Mouse (Mus musculus): ENCODE data around the gene Myzap. TPM values are rescaled to one million over a fixed set of nuclear protein-coding genes. Genes with fewer than 3 reads are reported as not detected.
"Not testable (repeated sequence)": the region's sequence is repeated elsewhere in the genome, so short reads cannot be mapped to it uniquely, and the experiment has no call there.

The Myzap gene
- polyA plus RNA-seq, 1 experiment from 2014 or later, result 3.1 TPM

DNA sequence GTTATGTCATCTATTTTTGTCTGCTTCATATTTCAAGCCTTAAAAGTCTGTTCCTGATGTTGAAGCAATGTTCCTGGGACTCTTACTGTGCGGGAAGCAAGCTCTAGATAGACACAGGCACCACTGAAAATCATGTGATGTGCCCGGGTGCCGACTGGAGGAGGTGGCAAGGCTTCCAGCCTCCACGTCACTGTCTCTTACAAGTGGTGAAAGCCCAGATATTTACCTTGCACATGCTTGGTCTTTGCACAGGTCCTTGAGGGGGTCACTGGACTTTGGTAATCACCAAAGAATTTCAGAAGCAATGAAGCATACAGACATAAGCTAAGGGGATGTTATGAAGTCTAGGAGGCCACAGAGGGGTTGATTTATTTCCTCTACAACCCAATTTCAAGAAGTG is 29.8 kb upstream of the Myzap start:
- no peak overlapping the region for H3K4me3 ChIP-seq (replicated peaks)
- no peak overlapping the region for H3K27ac ChIP-seq
- H3K36me3 ChIP-seq (replicated peaks), result no peaks in the 10 kb centered on the region
- no peak overlapping the region for H3K4me2 ChIP-seq
- no peak for ATAC-seq (ENCODE audit: low FRiP score)
- no peaks in the 10 kb centered on the region for H3K4me1 ChIP-seq
- H3K9ac ChIP-seq, result no peak overlapping the region
- WGBS, result 91% methylated on average over 4 of the region's 4 CpGs
- H3K9me3 ChIP-seq, result no peaks in the 10 kb centered on the region
- H3K27me3 ChIP-seq, result no peaks in the 10 kb centered on the region

GRCm38 (mm10) chr9:71620116-71620515 is 28.0 kb upstream of the Myzap start:
- H3K9ac ChIP-seq; H3K27me3 ChIP-seq; H3K27ac ChIP-seq; H3K4me3 ChIP-seq (replicated peaks); H3K36me3 ChIP-seq (replicated peaks); ATAC-seq (ENCODE audit: low FRiP score); H3K9me3 ChIP-seq; H3K4me2 ChIP-seq; H3K4me1 ChIP-seq: not testable (repeated sequence)
- WGBS, result 78% methylated on average over 5 of the region's 5 CpGs

GRCm38 (mm10) chr9:71617363-71617762 is 25.2 kb upstream of the Myzap start:
- Histone ChIP-seq H3K4me3 (replicated peaks) (no peak overlapping the region), H3K4me1 (no peaks in the 10 kb centered on the region), H3K36me3 (replicated peaks) (no peaks in the 10 kb centered on the region), H3K4me2 (no peak overlapping the region), H3K27ac (no peak overlapping the region), H3K9ac (no peak overlapping the region), H3K27me3 (no peaks in the 10 kb centered on the region), H3K9me3 (no peaks in the 10 kb centered on the region)
- no peak for ATAC-seq (ENCODE audit: low FRiP score)
- 52% methylated on average over 8 of the region's 8 CpGs for WGBS

GRCm38 (mm10) chr9:71616185-71616584 is 24.0 kb upstream of the Myzap start:
- H3K9me3 ChIP-seq, result no peaks in the 10 kb centered on the region
- no peak overlapping the region for H3K27ac ChIP-seq
- no peak for ATAC-seq (ENCODE audit: low FRiP score)
- H3K9ac ChIP-seq, result no peak overlapping the region
- H3K4me1 ChIP-seq, result no peaks in the 10 kb centered on the region
- no peaks in the 10 kb centered on the region for H3K36me3 ChIP-seq (replicated peaks)
- no peak overlapping the region for H3K4me2 ChIP-seq
- no peak overlapping the region for H3K4me3 ChIP-seq (replicated peaks)
- H3K27me3 ChIP-seq, result no peaks in the 10 kb centered on the region
- 12% methylated on average over 3 of the region's 3 CpGs for WGBS

DNA sequence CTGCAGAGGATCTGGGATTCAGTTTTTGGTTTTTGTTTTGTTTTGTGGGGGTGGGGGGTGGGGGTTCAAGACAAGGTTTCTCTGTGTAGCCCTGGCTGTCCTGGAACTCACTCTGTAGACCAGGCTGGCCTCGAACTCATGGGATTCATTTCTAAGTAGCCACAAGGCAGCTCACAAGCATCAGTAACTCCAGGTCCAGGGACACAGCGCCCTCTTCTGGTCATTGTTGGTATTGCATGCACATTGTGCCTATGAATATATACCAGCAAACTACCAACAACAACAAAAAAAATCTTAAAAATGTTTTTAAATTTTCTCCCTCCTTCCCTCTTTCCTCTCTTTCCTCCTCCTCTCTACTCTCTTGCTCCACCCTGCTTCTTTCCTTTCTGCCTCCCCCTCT is 22.5 kb upstream of the Myzap start:
- WGBS, result 30% methylated on average over 2 of the region's 2 CpGs
- no peaks in the 10 kb centered on the region for H3K36me3 ChIP-seq (replicated peaks)

DNA sequence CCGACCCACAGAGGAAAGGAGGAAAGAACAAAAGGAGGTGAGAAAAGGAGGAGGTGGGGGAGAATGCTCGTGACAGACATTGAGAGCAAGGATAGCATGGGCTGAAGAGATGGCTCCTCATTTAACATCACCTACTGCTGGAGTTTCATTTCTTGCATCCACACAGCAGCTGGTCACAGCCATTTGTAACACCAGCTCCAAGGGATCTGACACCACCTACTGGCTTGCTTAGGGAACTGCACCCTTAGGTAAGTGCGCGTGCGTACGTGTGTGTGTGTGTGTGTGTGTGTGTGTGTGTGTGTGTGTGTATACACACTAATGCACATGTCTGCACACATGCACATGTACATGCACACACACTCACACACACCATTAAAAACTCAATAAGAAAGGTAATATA is 20.8 kb upstream of the Myzap start:
- Histone ChIP-seq H3K36me3 (replicated peaks) (no peaks in the 10 kb centered on the region), H3K9me3 (no peaks in the 10 kb centered on the region), H3K9ac (no peak overlapping the region), H3K4me2 (no peak overlapping the region), H3K27me3 (no peaks in the 10 kb centered on the region), H3K4me3 (replicated peaks) (no peak overlapping the region), H3K4me1 (no peaks in the 10 kb centered on the region), H3K27ac (no peak overlapping the region)
- ATAC-seq (ENCODE audit: low FRiP score), result no peak
- WGBS, result 87% methylated on average over 6 of the region's 6 CpGs

More for the DNA sequence above, 22.5 kb upstream of the Myzap start:
- no peak overlapping the region for H3K9ac ChIP-seq
- H3K27ac ChIP-seq, result no peak overlapping the region
- H3K4me1 ChIP-seq, result no peaks in the 10 kb centered on the region
- no peak for ATAC-seq (ENCODE audit: low FRiP score)
- H3K4me2 ChIP-seq, result no peak overlapping the region
- no peaks in the 10 kb centered on the region for H3K27me3 ChIP-seq
- H3K4me3 ChIP-seq (replicated peaks), result no peak overlapping the region
- H3K9me3 ChIP-seq, result no peaks in the 10 kb centered on the region

- 84% methylated on average over 4 of the region's 4 CpGs for WGBS
- Histone ChIP-seq H3K27ac (no peak overlapping the region), H3K36me3 (replicated peaks) (no peaks in the 10 kb centered on the region), H3K27me3 (no peaks in the 10 kb centered on the region), H3K4me1 (no peaks in the 10 kb centered on the region), H3K9ac (no peak overlapping the region), H3K4me3 (replicated peaks) (no peak overlapping the region), H3K4me2 (no peak overlapping the region), H3K9me3 (no peaks in the 10 kb centered on the region)
- ATAC-seq (ENCODE audit: low FRiP score), result no peak
Measured at GRCm38 (mm10) chr9:71611876-71612275, 19.7 kb upstream of the Myzap start.

DNA sequence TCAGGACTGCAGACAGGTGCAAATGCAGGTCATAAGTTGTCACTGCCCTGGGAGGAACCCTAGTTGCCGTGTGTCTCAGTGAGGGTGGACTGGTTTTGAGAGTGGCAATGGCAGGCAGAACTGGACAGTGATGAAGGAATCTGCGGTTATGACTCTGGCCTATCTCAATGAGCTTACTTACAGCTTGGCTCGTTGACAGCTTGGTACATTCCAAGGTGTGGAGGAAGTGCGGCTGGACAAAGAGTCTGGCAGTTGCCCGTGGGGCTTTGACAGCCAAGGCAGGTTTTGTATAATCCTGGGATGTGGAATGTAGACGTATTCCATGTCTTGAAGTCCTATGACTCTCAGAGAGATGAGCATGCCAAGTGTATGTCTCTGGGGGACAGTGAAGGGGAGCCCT is 16.9 kb upstream of the Myzap start:
- Histone ChIP-seq H3K9me3 (no peaks in the 10 kb centered on the region), H3K4me2 (no peak overlapping the region), H3K27ac (no peak overlapping the region), H3K36me3 (replicated peaks) (no peaks in the 10 kb centered on the region), H3K4me3 (replicated peaks) (no peak overlapping the region), H3K9ac (no peak overlapping the region), H3K4me1 (no peaks in the 10 kb centered on the region), H3K27me3 (no peaks in the 10 kb centered on the region)
- no peak for ATAC-seq (ENCODE audit: low FRiP score)
- 83% methylated on average over 6 of the region's 6 CpGs for WGBS

DNA sequence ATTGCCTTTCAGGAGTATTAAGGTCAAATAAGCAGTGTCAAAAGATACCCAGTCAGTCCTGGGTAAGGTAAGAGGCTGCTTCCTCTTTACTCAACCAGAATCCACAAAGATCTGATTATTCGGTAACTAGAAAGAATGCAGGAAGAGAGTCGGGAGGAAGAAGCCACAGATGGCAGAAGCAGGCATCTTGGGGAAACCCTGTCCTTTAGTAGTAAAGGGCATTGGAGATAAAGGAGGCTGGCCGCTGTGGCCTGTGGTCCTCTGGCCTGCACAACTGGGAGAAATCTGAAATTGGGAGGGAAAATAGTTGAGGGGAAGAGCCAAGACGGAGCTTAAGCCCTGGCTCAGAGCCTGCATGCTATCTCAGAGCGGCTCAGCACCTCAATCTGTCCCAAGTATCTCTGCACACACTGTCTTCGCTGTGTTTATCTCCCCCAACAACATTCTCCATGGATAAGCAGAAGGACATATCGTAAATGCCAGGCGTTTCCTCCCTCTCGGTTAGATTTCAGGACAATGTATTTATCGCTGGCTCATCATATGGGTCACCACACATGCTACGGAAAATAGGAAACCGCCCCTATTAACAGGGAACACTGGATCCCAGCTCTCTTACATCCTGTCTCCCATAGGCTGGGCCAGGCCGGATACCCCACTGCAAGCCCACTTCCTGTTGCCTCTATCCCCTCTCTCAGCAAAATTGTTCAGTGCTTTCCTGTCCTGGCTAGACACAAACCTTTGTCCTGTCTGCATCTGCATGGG is 14.3 kb upstream of the Myzap start:
- Histone ChIP-seq H3K27me3 (no peaks in the 10 kb centered on the region), H3K4me1 (no peaks in the 10 kb centered on the region; the same call in 1 of the 2 replicates), H3K4me2 (no peak overlapping the region), H3K9me3 (no peaks in the 10 kb centered on the region), H3K4me3 (replicated peaks) (no peak overlapping the region), H3K36me3 (replicated peaks) (no peaks in the 10 kb centered on the region), H3K27ac (no peak overlapping the region), H3K9ac (no peak overlapping the region)
- 83% methylated on average over 13 of the region's 13 CpGs for WGBS
- no peak for ATAC-seq (ENCODE audit: low FRiP score)

DNA sequence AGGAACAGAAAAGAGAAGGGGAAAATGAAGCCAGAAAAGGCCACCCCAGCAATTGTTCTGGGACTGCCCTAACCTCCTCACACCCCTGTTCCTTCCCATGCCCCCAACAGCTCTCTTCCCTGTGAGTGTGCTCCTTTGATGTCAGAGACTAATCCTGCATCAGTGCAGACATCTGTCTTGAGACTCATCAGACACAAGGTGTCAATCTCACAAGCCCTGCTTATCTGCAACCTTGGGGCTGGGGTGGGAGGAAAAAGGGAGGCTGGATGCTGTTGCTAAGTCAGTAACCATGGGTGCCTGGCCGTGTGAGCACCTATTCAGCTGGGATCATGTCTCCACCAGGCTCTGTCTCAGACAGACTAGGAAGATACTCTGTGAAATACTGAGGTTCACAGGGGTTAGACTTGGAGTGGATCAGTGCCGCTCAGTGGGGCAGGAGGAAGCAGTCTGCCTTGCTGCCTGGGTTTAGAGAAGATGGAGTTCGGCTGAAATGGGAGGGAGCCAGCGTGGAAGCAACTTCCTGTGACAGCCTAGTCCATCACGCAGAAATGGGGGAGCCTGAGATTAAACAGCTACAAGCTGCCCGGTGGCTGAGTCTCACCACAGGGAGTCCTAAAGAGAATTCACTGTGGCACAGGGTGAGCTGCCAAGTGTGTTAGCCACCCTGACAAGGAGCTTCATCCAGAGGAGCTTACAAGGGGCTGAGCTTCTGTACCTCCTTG is 12.9 kb upstream of the Myzap start:
- no peaks in the 10 kb centered on the region for H3K36me3 ChIP-seq (replicated peaks)
- H3K4me1 ChIP-seq, result no peaks in the 10 kb centered on the region; the same call in 1 of the 2 replicates
- no peak overlapping the region for H3K9ac ChIP-seq
- no peaks in the 10 kb centered on the region for H3K9me3 ChIP-seq
- H3K27ac ChIP-seq, result no peak overlapping the region
- H3K27me3 ChIP-seq, result no peaks in the 10 kb centered on the region
- H3K4me3 ChIP-seq (replicated peaks), result no peak overlapping the region
- ATAC-seq (ENCODE audit: low FRiP score), result no peak
- 40% methylated on average over 6 of the region's 6 CpGs for WGBS
- no peak overlapping the region for H3K4me2 ChIP-seq

DNA sequence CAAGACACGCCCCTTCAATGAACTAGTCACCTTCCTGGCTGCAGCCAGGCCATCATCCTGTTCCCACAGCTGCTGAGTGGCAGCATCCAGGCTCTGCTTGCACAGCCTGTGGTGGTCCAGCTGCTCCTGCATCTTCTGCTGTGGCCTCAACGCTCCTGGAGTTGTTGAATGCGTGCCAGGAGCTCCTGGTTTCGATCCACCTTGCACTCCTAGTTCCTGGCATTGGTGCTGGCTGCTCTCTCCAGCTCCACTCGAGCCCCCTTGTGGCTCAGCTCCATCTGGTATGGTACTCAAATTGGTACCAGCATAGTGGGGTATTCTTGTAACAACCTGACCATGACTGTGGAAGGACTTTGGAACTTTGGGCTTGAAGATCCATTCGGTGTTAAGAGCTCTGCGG is 7.7 kb upstream of the Myzap start:
- no peak for ATAC-seq (ENCODE audit: low FRiP score)
- Histone ChIP-seq H3K4me3 (replicated peaks) (no peak overlapping the region), H3K4me2 (no peak overlapping the region), H3K9me3 (no peaks in the 10 kb centered on the region), H3K9ac (no peak overlapping the region), H3K4me1 (no peaks in the 10 kb centered on the region; the same call in 1 of the 2 replicates), H3K36me3 (replicated peaks) (no peaks in the 10 kb centered on the region), H3K27ac (no peak overlapping the region), H3K27me3 (no peaks in the 10 kb centered on the region)
- WGBS, result 84% methylated on average over 7 of the region's 7 CpGs

GRCm38 (mm10) chr9:71596888-71597287 is 4.7 kb upstream of the Myzap start:
- no peak for ATAC-seq (ENCODE audit: low FRiP score)

More at GRCm38 (mm10) chr9:71596888-71597287, 4.7 kb upstream of the Myzap start:
- Histone ChIP-seq H3K4me1 (peaks cover 7% of the 10 kb centered on the region; the same call in 1 of the 2 replicates), H3K4me2 (no peak overlapping the region), H3K36me3 (replicated peaks) (no peaks in the 10 kb centered on the region), H3K9ac (no peak overlapping the region), H3K27ac (no peak overlapping the region), H3K9me3 (no peaks in the 10 kb centered on the region), H3K4me3 (replicated peaks) (no peak overlapping the region), H3K27me3 (peaks cover 12% of the 10 kb centered on the region)
- WGBS, result 84% methylated on average over 6 of the region's 6 CpGs

All from forebrain, embryonic 12.5 days (tissue).